Mouse (Mus musculus) R1 (cell line): ENCODE data around the gene Pld6.
"Not testable (repeated sequence)": the region's sequence is repeated elsewhere in the genome, so short reads cannot be mapped to it uniquely, and the experiment has no call there.

ENCODE experiments used
- DNase-seq: peaks from one replicate; pipeline ENCODE4 v3.0.0-alpha.2; 2018; ENCODE audit warnings: low read depth, low spot score

The Pld6 gene

DNA sequence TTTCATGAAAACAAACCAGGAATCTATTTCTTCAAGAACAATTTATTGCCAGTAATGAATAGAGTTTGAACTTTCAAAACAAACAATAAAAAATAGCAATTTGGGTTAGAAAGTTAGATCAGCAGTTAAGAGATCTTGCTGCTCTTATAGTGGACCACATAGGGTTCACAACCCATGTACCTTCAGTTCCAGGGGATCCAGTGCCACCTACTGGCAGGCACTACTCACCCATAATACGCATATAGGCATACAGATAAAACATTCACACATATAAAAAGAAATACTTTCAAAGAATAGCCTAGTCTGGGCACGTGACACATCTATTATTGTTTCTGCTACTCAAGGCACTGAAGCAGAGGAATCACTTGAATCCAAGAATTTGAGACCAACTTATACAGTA lies 40.8 kb downstream of the Pld6 start:
- peak; percentile 16 for DNase-seq

DNA sequence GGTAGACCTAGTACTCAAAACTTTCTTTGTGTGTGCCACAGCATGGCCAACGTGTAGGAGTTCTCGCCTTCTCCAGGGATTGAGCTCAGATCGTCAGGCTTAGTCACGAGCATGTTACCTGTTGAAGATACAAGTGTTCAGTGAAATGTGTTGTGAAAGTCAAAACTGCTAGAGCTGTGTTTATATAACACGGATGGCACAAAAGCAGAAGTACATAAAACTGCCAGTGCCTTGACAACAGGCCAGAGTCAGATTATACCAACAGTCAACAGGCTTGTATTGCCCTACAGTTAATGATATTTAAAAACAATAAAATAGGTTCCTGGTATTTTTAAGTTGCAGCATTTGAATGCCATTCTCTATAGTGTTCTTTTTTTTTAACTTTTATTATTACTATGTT lies 41.6 kb downstream of the Pld6 start:
- no peak for DNase-seq

DNA sequence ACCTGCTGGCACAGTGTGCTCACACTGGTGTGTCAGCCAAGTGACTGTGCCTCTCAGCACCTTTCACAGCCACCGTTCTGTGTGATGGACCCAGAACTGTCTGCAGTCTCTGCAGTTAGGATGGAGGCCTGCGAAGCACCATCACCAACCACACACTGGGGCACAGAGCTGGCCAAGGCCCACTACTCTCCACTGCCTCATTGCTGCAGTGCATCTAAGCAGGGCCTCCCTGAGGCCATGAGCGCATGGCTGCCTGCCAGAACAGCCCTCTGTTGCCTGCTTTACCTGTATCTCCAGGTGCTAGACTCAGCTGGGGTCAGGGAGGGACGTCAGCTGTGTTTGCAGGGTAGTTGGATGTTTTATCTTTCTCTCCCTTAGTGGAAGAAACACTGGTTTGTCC lies 43.1 kb downstream of the Pld6 start:
- no peak for DNase-seq

DNA sequence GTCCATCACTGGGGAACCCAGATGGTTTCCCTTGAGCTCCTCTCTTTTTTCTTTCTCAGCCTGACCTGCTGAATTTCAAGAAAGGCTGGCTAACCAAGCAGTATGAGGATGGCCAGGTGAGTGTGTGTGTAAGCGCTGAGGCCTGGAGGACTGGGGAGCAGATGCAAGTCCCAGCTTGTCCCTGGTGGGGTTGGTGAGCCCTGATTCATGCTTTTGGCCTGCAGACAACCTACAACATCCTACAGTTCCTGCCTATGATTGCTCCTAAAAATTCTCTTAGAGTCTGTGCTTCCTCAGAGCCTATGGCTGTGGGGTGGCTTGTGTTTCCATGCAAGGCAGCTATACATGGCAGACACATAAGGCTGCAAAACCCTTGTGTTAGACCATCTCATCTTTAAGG lies 43.7 kb downstream of the Pld6 start:
- DNase-seq, result no peak

DNA sequence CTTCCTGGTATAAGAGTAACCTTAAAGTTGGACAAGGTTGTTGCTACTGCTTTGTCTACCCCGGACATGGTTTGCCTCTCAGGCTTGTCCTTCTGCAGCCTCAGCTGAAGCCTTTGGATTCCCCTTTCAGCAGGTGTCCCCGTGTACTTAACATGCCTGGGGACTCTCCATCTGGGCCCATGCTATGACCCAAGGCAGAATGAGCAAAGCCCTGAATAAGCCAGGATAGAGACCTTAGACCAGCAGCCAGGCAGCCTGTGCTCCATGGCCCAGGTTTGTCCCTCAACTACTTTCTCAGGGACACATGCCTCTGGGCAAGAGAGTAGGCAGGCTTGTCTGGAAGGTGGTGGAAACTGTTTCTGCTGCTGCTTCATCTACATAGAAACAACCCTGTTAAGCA lies 44.1 kb downstream of the Pld6 start:
- no peak for DNase-seq

DNA sequence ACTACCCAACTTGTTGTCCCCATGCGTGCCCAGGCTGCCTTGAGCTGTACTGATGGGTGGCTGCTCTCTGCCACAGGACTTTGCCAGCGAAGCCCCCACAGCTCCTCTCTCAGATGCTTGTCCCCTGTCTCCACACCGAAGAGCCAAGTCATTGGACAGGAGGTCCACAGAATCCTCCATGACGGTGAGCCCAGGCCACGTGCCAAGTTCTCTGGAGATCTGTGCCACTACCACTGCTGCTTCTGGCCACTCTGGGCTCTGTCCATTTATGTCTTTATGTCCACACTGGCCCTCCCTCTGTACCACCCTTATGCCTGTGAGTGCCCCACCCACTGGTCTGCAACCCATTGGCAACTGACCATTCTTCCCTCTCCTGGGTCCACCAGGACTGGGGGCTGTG lies 45.5 kb downstream of the Pld6 start:
- no peak for DNase-seq

DNA sequence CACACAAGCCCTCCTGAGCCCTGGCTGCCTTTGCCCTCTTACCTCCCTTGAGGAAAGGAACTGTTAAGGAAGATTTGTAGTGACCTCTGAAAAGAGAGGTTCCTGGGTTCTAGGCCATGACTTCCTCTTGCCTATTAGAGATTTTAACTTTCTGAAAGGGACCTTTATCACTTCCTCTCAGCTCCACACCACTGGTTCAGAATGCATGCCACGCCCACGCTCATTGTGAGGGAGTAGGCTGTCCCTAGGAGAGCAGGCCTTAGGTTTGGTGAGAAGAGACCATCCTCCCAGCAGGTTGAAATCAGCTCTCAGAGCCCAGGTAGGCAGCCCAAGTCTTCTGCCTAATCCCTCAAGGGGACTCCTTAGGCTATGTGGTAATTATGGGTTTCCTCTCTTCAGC lies 47.4 kb downstream of the Pld6 start:
- peak; percentile 31 for DNase-seq

DNA sequence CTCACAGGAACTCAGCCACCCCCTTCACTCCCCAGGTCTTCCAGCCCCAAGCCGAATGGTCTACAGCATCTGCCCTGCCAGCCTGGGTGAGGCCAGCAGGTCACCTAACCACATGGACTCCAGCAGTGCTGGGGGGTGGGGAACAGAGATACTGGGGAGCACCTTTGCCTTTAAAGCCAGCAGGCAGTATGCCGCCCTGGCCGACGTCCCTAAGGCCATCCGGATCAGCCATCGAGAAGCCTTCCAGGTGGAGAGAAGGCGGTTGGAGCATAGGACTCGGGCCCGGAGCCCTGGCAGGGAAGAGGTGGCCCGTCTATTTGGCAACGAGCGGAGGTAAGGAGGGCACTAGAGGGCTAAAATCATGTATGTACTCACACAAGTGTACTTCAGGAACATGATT lies 50.2 kb downstream of the Pld6 start:
- DNase-seq, result no peak

DNA sequence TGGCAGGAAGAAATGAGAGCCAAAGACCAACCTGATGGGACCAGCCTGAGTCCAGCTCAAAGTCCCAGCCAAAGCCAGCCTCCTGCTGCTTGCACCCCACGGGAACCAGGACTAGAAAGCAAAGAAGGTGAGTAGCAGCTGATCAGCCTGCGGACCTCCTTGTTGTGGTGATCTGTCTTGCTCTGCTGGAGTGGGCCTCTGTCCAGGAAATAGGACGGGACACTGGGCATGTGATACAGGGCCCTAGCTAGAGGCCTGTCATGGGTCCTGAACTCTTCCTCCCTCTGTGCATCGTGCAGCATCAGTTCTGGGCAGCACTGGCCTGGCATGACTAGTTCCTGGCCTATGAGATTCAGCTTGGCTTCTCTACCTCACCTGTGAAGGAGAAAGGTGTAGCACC lies 51.5 kb downstream of the Pld6 start:
- DNase-seq, result not testable (repeated sequence)

DNA sequence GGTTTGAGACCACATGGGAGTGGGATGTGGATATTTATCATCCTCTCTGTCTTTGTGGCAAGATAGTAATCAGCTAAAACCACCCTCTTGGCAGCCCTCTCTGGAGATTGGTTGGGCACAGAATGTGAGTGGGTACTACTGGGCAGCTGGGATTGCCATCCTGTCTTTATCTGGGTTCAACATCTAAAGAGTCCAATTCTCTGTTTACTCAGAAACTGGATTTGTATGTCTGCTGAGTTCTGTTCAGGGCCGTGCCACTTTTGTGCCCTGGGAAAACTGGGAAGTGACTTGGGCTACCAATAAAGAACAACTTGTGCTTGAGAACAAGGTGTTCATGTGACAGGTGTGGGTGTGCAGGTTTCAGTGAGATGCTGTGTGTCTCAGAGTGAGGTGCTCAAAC lies 53.1 kb downstream of the Pld6 start:
- no peak for DNase-seq
